Mouse (Mus musculus): ENCODE results near the gene Atp6v0a2. TPM values are rescaled to one million over a fixed set of nuclear protein-coding genes. Genes with fewer than 3 reads are reported as not detected.

The Atp6v0a2 gene
- polyA plus RNA-seq, 1 experiment from 2014 or later: 13.1 TPM

DNA sequence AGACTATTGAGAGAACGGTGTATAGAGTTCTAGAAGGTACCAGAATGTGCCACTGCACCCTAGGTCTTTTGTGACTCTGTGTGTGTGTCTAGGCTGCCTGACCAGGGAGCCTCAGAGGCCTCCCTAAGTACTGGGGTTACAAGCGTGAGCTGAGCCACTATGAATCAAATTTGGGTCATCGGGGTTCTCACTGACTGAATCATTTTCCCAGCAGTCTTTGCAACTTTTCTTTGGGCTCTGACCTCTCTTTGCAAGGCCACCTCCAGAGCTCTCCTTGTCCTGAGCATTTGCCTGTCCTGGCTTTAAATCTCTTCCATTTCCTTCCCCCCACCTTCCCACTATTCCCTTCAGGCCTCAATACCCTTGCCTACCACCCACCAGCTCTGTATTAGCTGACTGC is 115.5 kb downstream of the Atp6v0a2 start:
- no peak overlapping the region for H3K9ac ChIP-seq
- 74% methylated on average over 3 of the region's 3 CpGs for WGBS (ENCODE audit: insufficient replicate concordance)
- H3K27me3 ChIP-seq: no peaks in the 10 kb centered on the region
- ATAC-seq (ENCODE audit: insufficient read depth): no peak
- no peak overlapping the region for H3K27ac ChIP-seq (replicated peaks)
- no peaks in the 10 kb centered on the region for H3K4me1 ChIP-seq (replicated peaks)
- H3K4me2 ChIP-seq: no peak overlapping the region
- no peaks in the 10 kb centered on the region for H3K9me3 ChIP-seq (replicated peaks)
- H3K4me3 ChIP-seq (replicated peaks): no peak overlapping the region
- H3K36me3 ChIP-seq (replicated peaks): no peaks in the 10 kb centered on the region

DNA sequence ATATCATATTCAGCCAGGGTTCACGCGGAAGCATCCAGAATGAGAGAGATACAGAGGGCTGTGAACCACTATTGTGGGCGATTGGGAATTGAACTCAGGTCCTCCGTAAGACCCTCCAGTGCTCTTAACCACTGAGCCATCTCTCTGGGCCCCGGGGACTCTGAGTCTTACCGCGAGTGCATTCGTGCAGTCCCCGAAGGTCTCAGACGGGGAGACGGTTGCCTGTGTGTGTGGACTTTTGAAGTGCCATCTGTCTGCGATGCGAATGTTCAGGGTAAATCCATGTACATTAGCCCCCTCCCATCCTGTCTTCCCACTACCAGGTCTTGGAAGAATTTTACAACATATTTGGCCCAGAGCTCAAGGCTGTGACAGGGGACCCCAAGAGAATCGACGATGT is 117.8 kb downstream of the Atp6v0a2 start:
- no peak for ATAC-seq (ENCODE audit: insufficient read depth)
- Histone ChIP-seq H3K9ac (no peak overlapping the region), H3K4me3 (replicated peaks) (no peak overlapping the region), H3K27ac (replicated peaks) (no peak overlapping the region), H3K36me3 (replicated peaks) (no peaks in the 10 kb centered on the region), H3K4me2 (no peak overlapping the region), H3K9me3 (replicated peaks) (no peaks in the 10 kb centered on the region), H3K4me1 (replicated peaks) (no peaks in the 10 kb centered on the region), H3K27me3 (no peaks in the 10 kb centered on the region)
- 81% methylated on average over 15 of the region's 15 CpGs for WGBS (ENCODE audit: insufficient replicate concordance)

DNA sequence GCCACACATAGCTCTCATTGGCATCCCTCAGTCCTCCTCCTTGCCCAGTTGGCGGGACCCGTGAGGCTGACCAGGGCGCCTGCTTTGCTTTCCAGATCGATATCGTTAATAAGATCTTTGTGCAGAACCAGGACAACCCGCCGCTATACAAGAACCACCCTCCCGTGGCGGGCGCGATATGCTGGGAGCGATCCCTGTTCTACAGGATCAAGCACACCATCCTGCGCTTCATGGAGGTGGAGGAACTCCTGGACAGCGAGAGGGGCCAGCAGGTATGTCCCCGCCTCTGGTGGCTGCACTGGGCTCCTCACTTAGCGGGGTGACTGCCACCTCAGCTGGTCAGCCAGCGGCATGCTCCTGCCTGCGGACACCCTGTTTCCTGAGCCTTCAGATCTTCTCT is 119.9 kb downstream of the Atp6v0a2 start:
- H3K36me3 ChIP-seq (replicated peaks): no peaks in the 10 kb centered on the region
- H3K9ac ChIP-seq: no peak overlapping the region
- no peak overlapping the region for H3K4me3 ChIP-seq (replicated peaks)
- WGBS (ENCODE audit: insufficient replicate concordance): 68% methylated on average over 18 of the region's 18 CpGs
- no peaks in the 10 kb centered on the region for H3K27me3 ChIP-seq
- H3K4me1 ChIP-seq (replicated peaks): no peaks in the 10 kb centered on the region
- no peak for ATAC-seq (ENCODE audit: insufficient read depth)
- H3K27ac ChIP-seq (replicated peaks): no peak overlapping the region
- H3K9me3 ChIP-seq (replicated peaks): no peaks in the 10 kb centered on the region
- no peak overlapping the region for H3K4me2 ChIP-seq

DNA sequence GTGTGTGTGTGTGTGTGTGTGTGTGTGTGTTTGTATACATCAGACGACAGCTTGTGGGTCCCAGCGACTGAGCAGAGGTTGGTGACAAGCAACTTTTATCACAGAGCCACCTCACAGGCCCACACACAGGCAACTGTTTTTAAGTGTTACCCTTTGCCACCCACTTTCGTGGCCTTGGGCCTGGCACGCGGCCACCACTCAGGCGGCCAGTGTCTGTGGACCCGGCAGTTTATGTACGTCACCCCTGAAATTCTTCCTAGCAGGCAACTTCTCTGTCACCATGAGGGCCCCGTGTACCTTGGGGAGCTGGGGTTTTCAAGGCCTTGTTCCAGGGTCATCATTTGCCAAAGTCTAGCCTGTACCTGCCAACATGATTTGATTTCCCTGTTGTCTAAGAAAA is 123.3 kb downstream of the Atp6v0a2 start:
- Histone ChIP-seq H3K4me2 (no peak overlapping the region), H3K9me3 (replicated peaks) (no peaks in the 10 kb centered on the region), H3K9ac (no peak overlapping the region), H3K4me3 (replicated peaks) (no peak overlapping the region), H3K4me1 (replicated peaks) (no peaks in the 10 kb centered on the region), H3K36me3 (replicated peaks) (no peaks in the 10 kb centered on the region), H3K27ac (replicated peaks) (no peak overlapping the region), H3K27me3 (no peaks in the 10 kb centered on the region)
- ATAC-seq (ENCODE audit: insufficient read depth): no peak
- WGBS (ENCODE audit: insufficient replicate concordance): 78% methylated on average over 9 of the region's 9 CpGs

DNA sequence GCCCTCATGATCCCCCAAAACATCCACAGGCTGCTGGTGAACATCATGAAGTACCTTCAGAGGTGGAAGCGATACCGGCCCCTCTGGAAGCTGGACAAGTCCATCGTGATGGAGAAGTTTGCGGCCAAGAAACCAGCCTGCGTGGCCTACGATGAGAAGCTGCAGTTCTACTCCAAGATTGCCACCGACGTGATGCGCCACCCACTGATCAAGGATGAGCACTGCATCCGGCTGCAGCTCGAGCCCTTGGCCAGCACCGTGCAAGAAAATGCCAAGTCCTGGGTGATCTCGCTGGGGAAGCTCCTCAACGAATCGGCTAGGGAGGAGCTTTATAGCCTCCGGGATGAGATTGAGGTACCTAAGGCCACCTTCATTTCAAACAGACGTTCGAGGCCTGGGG is 132.6 kb downstream of the Atp6v0a2 start:
- Histone ChIP-seq H3K4me1 (replicated peaks) (no peaks in the 10 kb centered on the region), H3K36me3 (replicated peaks) (no peaks in the 10 kb centered on the region), H3K27ac (replicated peaks) (no peak overlapping the region), H3K4me2 (no peak overlapping the region), H3K27me3 (no peaks in the 10 kb centered on the region), H3K9me3 (replicated peaks) (no peaks in the 10 kb centered on the region), H3K9ac (no peak overlapping the region), H3K4me3 (replicated peaks) (no peak overlapping the region)
- 47% methylated on average over 18 of the region's 18 CpGs for WGBS (ENCODE audit: insufficient replicate concordance)
- no peak for ATAC-seq (ENCODE audit: insufficient read depth)

DNA sequence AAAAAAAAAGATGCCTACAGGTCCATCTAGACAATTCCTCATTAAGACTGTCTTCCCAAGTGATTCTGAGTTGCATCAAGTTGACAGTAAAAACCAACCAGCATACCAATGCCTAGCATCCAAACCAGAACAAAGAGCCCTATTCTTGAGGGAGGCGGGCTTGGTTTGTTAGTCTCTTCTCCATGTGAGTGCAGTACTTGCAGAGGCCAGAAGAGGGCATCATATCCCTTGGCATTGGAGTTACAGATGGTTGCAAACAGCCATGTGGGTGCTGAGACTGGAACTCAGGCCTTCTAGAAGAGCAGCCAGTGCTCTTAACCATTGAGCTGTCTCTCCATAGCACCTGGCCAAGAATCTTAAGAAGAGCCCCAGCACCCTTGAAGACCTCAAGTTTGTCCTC is 133.4 kb downstream of the Atp6v0a2 start:
- Histone ChIP-seq H3K9me3 (replicated peaks) (no peaks in the 10 kb centered on the region), H3K4me3 (replicated peaks) (no peak overlapping the region), H3K4me2 (no peak overlapping the region), H3K9ac (no peak overlapping the region), H3K27ac (replicated peaks) (no peak overlapping the region), H3K36me3 (replicated peaks) (no peaks in the 10 kb centered on the region), H3K4me1 (replicated peaks) (no peaks in the 10 kb centered on the region), H3K27me3 (no peaks in the 10 kb centered on the region)
- ATAC-seq (ENCODE audit: insufficient read depth): no peak
- 77% methylated on average over 1 of the region's 1 CpGs for WGBS (ENCODE audit: insufficient replicate concordance)

Other genes starting within 250 kb of the Atp6v0a2 start
- 35.0 and 35.3 TPM in 2 replicates for gene Sbno1, start 202.6 kb upstream of the Atp6v0a2 start, polyA plus RNA-seq (2015; fragmentation: Nextera tagmentation; extraction: Ambion mirVana)
- gene Kmt5a, start 188.6 kb upstream of the Atp6v0a2 start, polyA plus RNA-seq (2015; fragmentation: Nextera tagmentation; extraction: Ambion mirVana): 60.1 and 67.9 TPM in 2 replicates
- gene Rilpl2, start 150.2 kb upstream of the Atp6v0a2 start, polyA plus RNA-seq (2015; fragmentation: Nextera tagmentation; extraction: Ambion mirVana): 8.9 and 9.5 TPM in 2 replicates
- gene Snrnp35, start 145.4 kb upstream of the Atp6v0a2 start, polyA plus RNA-seq (2015; fragmentation: Nextera tagmentation; extraction: Ambion mirVana): 10.5 and 10.8 TPM in 2 replicates
- gene Rilpl1, start 97.2 kb upstream of the Atp6v0a2 start, polyA plus RNA-seq (2015; fragmentation: Nextera tagmentation; extraction: Ambion mirVana): 1.9 and 2.1 TPM in 2 replicates
- gene Tmed2, start 87.9 kb upstream of the Atp6v0a2 start, polyA plus RNA-seq (2015; fragmentation: Nextera tagmentation; extraction: Ambion mirVana): 321 and 337 TPM in 2 replicates
- gene Ddx55, start 75.7 kb upstream of the Atp6v0a2 start, polyA plus RNA-seq (2015; fragmentation: Nextera tagmentation; extraction: Ambion mirVana): 5.1 and 5.8 TPM in 2 replicates
- 39.0 and 41.5 TPM in 2 replicates for gene Eif2b1, start 49.4 kb upstream of the Atp6v0a2 start, polyA plus RNA-seq (2015; fragmentation: Nextera tagmentation; extraction: Ambion mirVana)
- 19.4 and 20.0 TPM in 2 replicates for gene Gtf2h3, start 49.4 kb upstream of the Atp6v0a2 start, polyA plus RNA-seq (2015; fragmentation: Nextera tagmentation; extraction: Ambion mirVana)
- not detected in 2 replicates for gene Dnah10, start 96.5 kb downstream of the Atp6v0a2 start, polyA plus RNA-seq (2015; fragmentation: Nextera tagmentation; extraction: Ambion mirVana)
- gene Ccdc92, start 233.8 kb downstream of the Atp6v0a2 start, polyA plus RNA-seq (2015; fragmentation: Nextera tagmentation; extraction: Ambion mirVana): 0.45 and 0.47 TPM in 2 replicates
- gene Zfp664, start 234.1 kb downstream of the Atp6v0a2 start, polyA plus RNA-seq (2015; fragmentation: Nextera tagmentation; extraction: Ambion mirVana): 11.7 and 13.7 TPM in 2 replicates

Data from liver, embryonic 15.5 days (tissue).